Mouse (Mus musculus): ENCODE results near the gene Slc1a2. TPM values are rescaled to one million over a fixed set of nuclear protein-coding genes. Genes with fewer than 3 reads are reported as not detected.

The Slc1a2 gene
- total and polyA plus RNA-seq, 3 experiments, result 0.05 TPM; not detected in 2

- no peak for ATAC-seq (ENCODE audit: extremely low read depth, insufficient number of reproducible peaks, low FRiP score, poor library complexity, severe bottlenecking)
- no peak for TF ChIP-seq TAL1 (conservative IDR thresholded peaks at IDR 0.05; ENCODE audit: low read depth, low read length)
- TF ChIP-seq CTCF (IDR thresholded peaks at IDR 0.05; ENCODE audit: low read depth, low read length), result no peak
- TF ChIP-seq POLR2AphosphoS5 (IDR thresholded peaks at IDR 0.05; ENCODE audit: insufficient replicate concordance, low read depth, low read length), result no peak
- TF ChIP-seq GATA2 (IDR thresholded peaks at IDR 0.05; ENCODE audit: borderline replicate concordance, low read depth, low read length), result no peak
- TF ChIP-seq GATA1 (IDR thresholded peaks at IDR 0.05; ENCODE audit: borderline replicate concordance, low read length), result no peak
- H3K27me3 ChIP-seq (ENCODE audit: insufficient read depth, low read length), result peaks cover 34% of the 10 kb centered on the region
- H3K4me1 ChIP-seq (ENCODE audit: insufficient read depth, low read depth, low read length), result no peaks in the 10 kb centered on the region
- H3K36me3 ChIP-seq (replicated peaks), result no peaks in the 10 kb centered on the region
- no peaks in the 10 kb centered on the region for H3K9me3 ChIP-seq (replicated peaks)
- no peak overlapping the region for H3K4me3 ChIP-seq (ENCODE audit: low read depth, low read length)
- no peak for DNase-seq (ENCODE audit: low spot score)
Measured at GRCm38 (mm10) chr2:102682168-102682567, 23.7 kb downstream of the Slc1a2 start.

GRCm38 (mm10) chr2:102685371-102686107 lies 27.1 kb downstream of the Slc1a2 start:
- DNase-seq (ENCODE audit: low spot score), result no peak
- no peaks in the 10 kb centered on the region for H3K9me3 ChIP-seq (replicated peaks)
- H3K4me1 ChIP-seq (ENCODE audit: insufficient read depth, low read depth, low read length), result no peaks in the 10 kb centered on the region
- no peak for TF ChIP-seq GATA1 (IDR thresholded peaks at IDR 0.05; ENCODE audit: borderline replicate concordance, low read length)
- TF ChIP-seq POLR2AphosphoS5 (IDR thresholded peaks at IDR 0.05; ENCODE audit: insufficient replicate concordance, low read depth, low read length), result no peak
- TF ChIP-seq CTCF (IDR thresholded peaks at IDR 0.05; ENCODE audit: low read depth, low read length), result no peak
- TF ChIP-seq GATA2 (IDR thresholded peaks at IDR 0.05; ENCODE audit: borderline replicate concordance, low read depth, low read length), result no peak
- no peak for TF ChIP-seq TAL1 (conservative IDR thresholded peaks at IDR 0.05; ENCODE audit: low read depth, low read length)
- peaks cover 30% of the 10 kb centered on the region for H3K27me3 ChIP-seq (ENCODE audit: insufficient read depth, low read length)
- no peak for ATAC-seq (ENCODE audit: extremely low read depth, insufficient number of reproducible peaks, low FRiP score, poor library complexity, severe bottlenecking)
- H3K4me3 ChIP-seq (ENCODE audit: low read depth, low read length), result no peak overlapping the region
- H3K36me3 ChIP-seq (replicated peaks), result no peaks in the 10 kb centered on the region

- Histone ChIP-seq H3K27me3 (ENCODE audit: insufficient read depth, low read length) (peaks cover 28% of the 10 kb centered on the region), H3K9me3 (replicated peaks) (no peaks in the 10 kb centered on the region), H3K4me1 (ENCODE audit: insufficient read depth, low read depth, low read length) (no peaks in the 10 kb centered on the region), H3K36me3 (replicated peaks) (no peaks in the 10 kb centered on the region), H3K4me3 (ENCODE audit: low read depth, low read length) (no peak overlapping the region)
- TF ChIP-seq TAL1 (conservative IDR thresholded peaks at IDR 0.05; ENCODE audit: low read depth, low read length) (no peak), POLR2AphosphoS5 (IDR thresholded peaks at IDR 0.05; ENCODE audit: insufficient replicate concordance, low read depth, low read length) (no peak), GATA2 (IDR thresholded peaks at IDR 0.05; ENCODE audit: borderline replicate concordance, low read depth, low read length) (no peak), CTCF (IDR thresholded peaks at IDR 0.05; ENCODE audit: low read depth, low read length) (no peak), GATA1 (IDR thresholded peaks at IDR 0.05; ENCODE audit: borderline replicate concordance, low read length) (no peak)
- no peak for DNase-seq (ENCODE audit: low spot score)
- no peak for ATAC-seq (ENCODE audit: extremely low read depth, insufficient number of reproducible peaks, low FRiP score, poor library complexity, severe bottlenecking)
Measured at GRCm38 (mm10) chr2:102686108-102686450, 27.6 kb downstream of the Slc1a2 start.

- no peak for DNase-seq (ENCODE audit: low spot score)
- peaks cover 20% of the 10 kb centered on the region for H3K27me3 ChIP-seq (ENCODE audit: insufficient read depth, low read length)
Measured at GRCm38 (mm10) chr2:102693556-102693955, 35.1 kb downstream of the Slc1a2 start.

GRCm38 (mm10) chr2:102694750-102695149 lies 36.3 kb downstream of the Slc1a2 start:
- TF ChIP-seq TAL1 (conservative IDR thresholded peaks at IDR 0.05; ENCODE audit: low read depth, low read length) (no peak), GATA1 (IDR thresholded peaks at IDR 0.05; ENCODE audit: borderline replicate concordance, low read length) (no peak), POLR2AphosphoS5 (IDR thresholded peaks at IDR 0.05; ENCODE audit: insufficient replicate concordance, low read depth, low read length) (no peak), CTCF (IDR thresholded peaks at IDR 0.05; ENCODE audit: low read depth, low read length) (no peak), GATA2 (IDR thresholded peaks at IDR 0.05; ENCODE audit: borderline replicate concordance, low read depth, low read length) (no peak)
- peaks cover 16% of the 10 kb centered on the region for H3K27me3 ChIP-seq (ENCODE audit: insufficient read depth, low read length)
- DNase-seq (ENCODE audit: low spot score), result no peak

More at GRCm38 (mm10) chr2:102693556-102693955, 35.1 kb downstream of the Slc1a2 start:
- Histone ChIP-seq H3K36me3 (replicated peaks) (no peaks in the 10 kb centered on the region), H3K4me1 (ENCODE audit: insufficient read depth, low read depth, low read length) (no peaks in the 10 kb centered on the region), H3K4me3 (ENCODE audit: low read depth, low read length) (no peak overlapping the region), H3K9me3 (replicated peaks) (no peaks in the 10 kb centered on the region)
- TF ChIP-seq CTCF (IDR thresholded peaks at IDR 0.05; ENCODE audit: low read depth, low read length), result no peak
- TF ChIP-seq TAL1 (conservative IDR thresholded peaks at IDR 0.05; ENCODE audit: low read depth, low read length), result no peak
- TF ChIP-seq GATA2 (IDR thresholded peaks at IDR 0.05; ENCODE audit: borderline replicate concordance, low read depth, low read length), result no peak
- TF ChIP-seq GATA1 (IDR thresholded peaks at IDR 0.05; ENCODE audit: borderline replicate concordance, low read length), result no peak
- TF ChIP-seq POLR2AphosphoS5 (IDR thresholded peaks at IDR 0.05; ENCODE audit: insufficient replicate concordance, low read depth, low read length), result no peak
- ATAC-seq (ENCODE audit: extremely low read depth, insufficient number of reproducible peaks, low FRiP score, poor library complexity, severe bottlenecking), result no peak

GRCm38 (mm10) chr2:102695541-102695940 lies 37.1 kb downstream of the Slc1a2 start:
- H3K36me3 ChIP-seq (replicated peaks), result no peaks in the 10 kb centered on the region
- no peak overlapping the region for H3K4me3 ChIP-seq (ENCODE audit: low read depth, low read length)
- TF ChIP-seq TAL1 (conservative IDR thresholded peaks at IDR 0.05; ENCODE audit: low read depth, low read length), result no peak
- TF ChIP-seq GATA2 (IDR thresholded peaks at IDR 0.05; ENCODE audit: borderline replicate concordance, low read depth, low read length), result no peak
- no peak for TF ChIP-seq POLR2AphosphoS5 (IDR thresholded peaks at IDR 0.05; ENCODE audit: insufficient replicate concordance, low read depth, low read length)
- TF ChIP-seq GATA1 (IDR thresholded peaks at IDR 0.05; ENCODE audit: borderline replicate concordance, low read length), result no peak
- DNase-seq (ENCODE audit: low spot score) (no peak), ATAC-seq (ENCODE audit: extremely low read depth, insufficient number of reproducible peaks, low FRiP score, poor library complexity, severe bottlenecking) (no peak)
- no peaks in the 10 kb centered on the region for H3K4me1 ChIP-seq (ENCODE audit: insufficient read depth, low read depth, low read length)
- H3K27me3 ChIP-seq (ENCODE audit: insufficient read depth, low read length), result peaks cover 18% of the 10 kb centered on the region
- H3K9me3 ChIP-seq (replicated peaks), result no peaks in the 10 kb centered on the region

More at GRCm38 (mm10) chr2:102694750-102695149, 36.3 kb downstream of the Slc1a2 start:
- Histone ChIP-seq H3K9me3 (replicated peaks) (no peaks in the 10 kb centered on the region), H3K36me3 (replicated peaks) (no peaks in the 10 kb centered on the region), H3K4me1 (ENCODE audit: insufficient read depth, low read depth, low read length) (no peaks in the 10 kb centered on the region), H3K4me3 (ENCODE audit: low read depth, low read length) (no peak overlapping the region)
- ATAC-seq (ENCODE audit: extremely low read depth, insufficient number of reproducible peaks, low FRiP score, poor library complexity, severe bottlenecking), result no peak
